In the genomic region with DNA sequence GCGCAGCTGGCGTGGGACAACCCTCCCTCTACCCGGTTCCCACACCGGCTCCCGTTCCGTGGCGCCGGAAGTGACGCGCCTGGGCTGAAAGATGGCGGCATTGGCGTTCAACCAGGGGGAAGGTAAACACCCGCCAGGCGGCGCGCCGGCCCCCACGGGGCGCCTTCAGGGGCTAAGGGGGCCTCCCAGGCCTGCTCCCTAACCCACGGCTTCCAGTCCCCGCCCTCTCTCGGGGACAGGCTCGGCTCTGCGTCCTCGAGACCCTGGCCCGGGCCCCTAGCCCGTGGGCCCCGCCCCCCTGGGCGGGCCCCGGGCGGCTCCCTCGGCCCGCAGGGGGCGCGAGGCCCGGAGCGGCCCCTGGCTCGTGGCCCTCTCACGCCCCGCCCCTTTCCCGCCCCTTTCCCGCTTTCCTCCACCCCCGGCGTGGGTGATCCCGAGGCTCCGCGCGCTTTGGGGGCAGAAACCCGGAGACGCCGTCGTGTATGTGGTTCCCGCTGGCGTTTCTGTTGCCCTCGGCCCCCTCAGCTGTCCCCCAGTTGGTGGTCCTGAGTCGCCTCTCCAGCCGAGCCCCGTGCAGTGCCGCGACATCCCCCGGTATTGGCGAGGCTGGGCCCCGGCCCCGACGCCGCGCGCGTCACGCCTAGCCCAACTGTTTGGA, we compare ENCODE assay signal across 8 mouse cellular contexts. TPM values are rescaled to one million over a fixed set of nuclear protein-coding genes. Genes with fewer than 3 reads are reported as not detected.
A peak's percentile ranks its signal among the peaks of the same experiment; 100 is the strongest.
DNase-seq lines count a peak whose midpoint lies in the region; ATAC-seq lines count a peak whose summit lies in the region.

TSS of gene Klhl15 (plus strand) at position 68 of the 658 bp plus-strand sequence.

- peak within 1 kb of the TSS; percentile 73 for H3K27ac ChIP-seq in embryonic facial prominence, embryonic 11.5 days (replicated peaks; ENCODE audit: low read depth, low read length)
- H3K27ac ChIP-seq in midbrain, embryonic 11.5 days (ENCODE audit: low read depth, low read length), result peak within 1 kb of the TSS; percentile 77

- H3K4me3 ChIP-seq in embryonic facial prominence, embryonic 11.5 days (ENCODE audit: low read depth, low read length), result peak within 1 kb of the TSS; percentile 62
- peak within 1 kb of the TSS; percentile 51 for H3K4me3 ChIP-seq in midbrain, embryonic 11.5 days (ENCODE audit: low read depth, low read length)

- H3K36me3 ChIP-seq in embryonic facial prominence, embryonic 11.5 days (replicated peaks; ENCODE audit: control insufficient read depth, insufficient read depth, low read depth, low read length), result no peaks in the 10 kb centered on the region
- H3K36me3 ChIP-seq in midbrain, embryonic 11.5 days (ENCODE audit: control insufficient read depth, insufficient read depth, low read length), result no peaks in the 10 kb centered on the region

- peak within 1 kb of the TSS; percentile 50 for H3K4me2 ChIP-seq in embryonic facial prominence, embryonic 11.5 days (ENCODE audit: low read depth, low read length)
- peak within 1 kb of the TSS; percentile 41 for H3K4me2 ChIP-seq in midbrain, embryonic 11.5 days

- WGBS in embryonic facial prominence, embryonic 11.5 days, result 5% methylated on average over 41 of the region's 70 CpGs
- 4% methylated on average over 47 of the region's 70 CpGs for WGBS in midbrain, embryonic 11.5 days

- H3K4me1 ChIP-seq in embryonic facial prominence, embryonic 11.5 days (ENCODE audit: control insufficient read depth, insufficient read depth, low read length), result no peaks in the 10 kb centered on the region
- H3K4me1 ChIP-seq in midbrain, embryonic 11.5 days (ENCODE audit: control insufficient read depth, insufficient read depth, low read length), result no peaks in the 10 kb centered on the region

- H3K27me3 ChIP-seq in embryonic facial prominence, embryonic 11.5 days (ENCODE audit: control insufficient read depth, insufficient read depth, low read length), result peaks cover 18% of the 10 kb centered on the region; the same call in 1 of the 2 replicates
- H3K27me3 ChIP-seq in midbrain, embryonic 11.5 days (ENCODE audit: control insufficient read depth, insufficient read depth, low read length), result peaks cover 44% of the 10 kb centered on the region

- peak; percentile 87 for DNase-seq in 3134 (ENCODE audit: extremely low read depth, insufficient read length, low spot score)
- peak; percentile 83 for DNase-seq in adrenal gland, postnatal 25 days
- DNase-seq in embryonic facial prominence, embryonic 11.5 days (ENCODE audit: low spot score), result peak; percentile 84
- DNase-seq in heart, adult 11 months, result peak; percentile 99
- DNase-seq in kidney, adult 11 months, result peak; percentile 81
- DNase-seq in left cerebral cortex, postnatal 4 days, result peak; percentile 79
- peak; percentile 97 for DNase-seq in midbrain, embryonic 11.5 days (ENCODE audit: low spot score, missing footprints)
- peak; percentile 80 for DNase-seq in right cerebral cortex, postnatal 4 days

- ATAC-seq in embryonic facial prominence, embryonic 11.5 days (replicated peaks; ENCODE audit: insufficient number of reproducible peaks, low FRiP score, low TSS enrichment, low read depth), result peak; percentile 98
- peak; percentile 96 for ATAC-seq in midbrain, embryonic 11.5 days (ENCODE audit: low FRiP score)

- intact Hi-C loops in left cerebral cortex, postnatal 4 days (cut with DNase I), result loop anchor here (10.0 kb wide), 1 partner anchor 130 kb away; the partner anchor contains the start of genes Apoo and Fam90a1b

- H3K9ac ChIP-seq in embryonic facial prominence, embryonic 11.5 days (replicated peaks; ENCODE audit: low read length), result peak within 1 kb of the TSS; percentile 69
- H3K9ac ChIP-seq in midbrain, embryonic 11.5 days (ENCODE audit: low read length), result peak within 1 kb of the TSS; percentile 68

- H3K9me3 ChIP-seq in embryonic facial prominence, embryonic 11.5 days (replicated peaks; ENCODE audit: control insufficient read depth, low read length), result no peaks in the 10 kb centered on the region
- H3K9me3 ChIP-seq in midbrain, embryonic 11.5 days (ENCODE audit: control insufficient read depth, low read length), result no peaks in the 10 kb centered on the region

RNA-seq across cellular contexts. Expression of gene Klhl15, which starts in this region (rescaled TPM):
- 14.9 and 21.8 TPM in 2 replicates for total RNA-seq in adrenal gland, postnatal 25 days (2021)
- 9.8 and 10.1 TPM in 2 replicates for polyA plus RNA-seq in embryonic facial prominence, embryonic 11.5 days (2014; fragmentation: Nextera tagmentation; extraction: Ambion mirVana)
- 10 to 100 TPM; 17.5 to 18.7 TPM for total RNA-seq in left cerebral cortex, postnatal 4 days (2021)
- 11.3 and 15.4 TPM in 2 replicates for polyA plus RNA-seq in midbrain, embryonic 11.5 days (2014; fragmentation: Nextera tagmentation; extraction: Ambion mirVana)

Comparison
In these comparisons a context has a peak if more than half of its experiments do, and no peak if none do; other contexts are left out.
1. Peak in every context shown above with its lines: DNase-seq, ATAC-seq, H3K4me3 ChIP-seq and H3K27ac ChIP-seq.